Mouse (Mus musculus) MEL (cell line): ENCODE data around the gene Aph1c. TPM values are rescaled to one million over a fixed set of nuclear protein-coding genes. Genes with fewer than 3 reads are reported as not detected.
A peak's percentile ranks its signal among the peaks of the same experiment; 100 is the strongest.

Experiments used
- DNase-seq: peaks from one replicate; pipeline ENCODE4 v3.0.0; 2011; ENCODE audit warnings: low read depth, low spot score
- H3K27ac ChIP-seq: 2 replicates; pipeline ENCODE4 v1.5.1; 2012; ENCODE audit warnings: low read depth, mild to moderate bottlenecking, control low read depth, low read length, moderate library complexity; ENCODE audit not compliant: control insufficient read depth
- H3K27me3 ChIP-seq, 2 experiments: fragments of 150-350 bp in 1 of 2; sonication (generic) in 1 of 2; 2 replicates each; pipeline ENCODE4 v1.6.1; 2012; ENCODE audit warnings: low read length in 2 of 2, mild to moderate bottlenecking in 2 of 2, improper control_type of control experiment in 1 of 2, moderate library complexity in 1 of 2; ENCODE audit not compliant: insufficient read depth in 2 of 2, control insufficient read depth in 1 of 2
- H3K36me3 ChIP-seq, 2 experiments: 2 replicates each; pipeline ENCODE4 v1.6.1; 2012 to 2014; ENCODE audit warnings: low read length in 2 of 2, improper control_type of control experiment in 1 of 2, inconsistent platforms in 1 of 2, mild to moderate bottlenecking in 1 of 2; ENCODE audit not compliant: insufficient read depth in 2 of 2, control insufficient read depth in 1 of 2
- H3K4me1 ChIP-seq, 2 experiments: fragments of 150-350 bp in 1 of 2; sonication (generic) in 1 of 2; 2 replicates each; pipeline ENCODE4 v1.6.1; 2012; ENCODE audit warnings: low read length in 2 of 2, improper control_type of control experiment in 1 of 2, mild to moderate bottlenecking in 1 of 2; ENCODE audit not compliant: insufficient read depth in 2 of 2, control insufficient read depth in 1 of 2
- H3K4me3 ChIP-seq, 2 experiments: fragments of 150-350 bp in 1 of 2; sonication (generic) in 1 of 2; 2 replicates each; pipeline ENCODE4 v1.5.1; 2012; ENCODE audit warnings: low read depth in 2 of 2, low read length in 2 of 2, mild to moderate bottlenecking in 2 of 2, moderate library complexity in 2 of 2, control low read depth in 1 of 2, improper control_type of control experiment in 1 of 2; ENCODE audit not compliant: control insufficient read depth in 1 of 2, insufficient read depth in 1 of 2
- H3K79me2 ChIP-seq: 2 replicates; pipeline ENCODE4 v1.6.1; 2012; ENCODE audit warnings: mild to moderate bottlenecking, low read length, moderate library complexity; ENCODE audit not compliant: control insufficient read depth, poor library complexity, insufficient read depth
- H3K9ac ChIP-seq: 2 replicates; pipeline ENCODE4 v1.6.1; 2012; ENCODE audit warnings: low read depth, mild to moderate bottlenecking, control low read depth, low read length, moderate library complexity; ENCODE audit not compliant: control insufficient read depth, poor library complexity, severe bottlenecking
- H3K9me3 ChIP-seq: fragments of 150-350 bp; sonication (generic); replicated peaks from 2 replicates; pipeline ENCODE4 v1.6.1; 2012; ENCODE audit warnings: mild to moderate bottlenecking, low read length, improper control_type of control experiment, moderate library complexity; ENCODE audit not compliant: insufficient read depth
- BHLHE40 ChIP-seq: IDR thresholded peaks from 2 replicates; pipeline ENCODE4 v1.6.1; 2012; ENCODE audit warnings: low read depth, mild to moderate bottlenecking, inconsistent platforms, low read length, improper control_type of control experiment, borderline replicate concordance
- CHD1 ChIP-seq: IDR thresholded peaks from 2 replicates; pipeline ENCODE4 v1.6.1; 2012; ENCODE audit warnings: low read depth, mild to moderate bottlenecking, inconsistent platforms, low read length, improper control_type of control experiment
- CTCF ChIP-seq, 3 experiments: IDR thresholded peaks in 2 of 3; conservative IDR thresholded peaks in 1 of 3; 2 replicates each; pipeline ENCODE4 v1.5.1; 2011 to 2012; ENCODE audit warnings: low read length in 3 of 3, low read depth in 2 of 3, mild to moderate bottlenecking in 2 of 3, improper control_type of control experiment in 1 of 3, inconsistent platforms in 1 of 3, mixed read lengths in 1 of 3, moderate library complexity in 1 of 3; ENCODE audit not compliant: control insufficient read depth in 1 of 3, insufficient read depth in 1 of 3, poor library complexity in 1 of 3, severe bottlenecking in 1 of 3
- E2F4 ChIP-seq: IDR thresholded peaks from 2 replicates; pipeline ENCODE4 v1.6.1; 2011; ENCODE audit warnings: low read depth, low read length, improper control_type of control experiment, borderline replicate concordance
- JUND ChIP-seq: IDR thresholded peaks from 2 replicates; pipeline ENCODE4 v1.6.1; 2011; ENCODE audit warnings: low read depth, mild to moderate bottlenecking, improper control_type of control experiment, low read length
- KAT2A ChIP-seq: conservative IDR thresholded peaks from 2 replicates; pipeline ENCODE4 v1.6.1; 2012; ENCODE audit warnings: low read depth, low read length, improper control_type of control experiment, inconsistent platforms
- MAFK ChIP-seq: IDR thresholded peaks from 2 replicates; pipeline ENCODE4 v1.6.1; 2011; ENCODE audit warnings: low read depth, mild to moderate bottlenecking, low read length, improper control_type of control experiment, borderline replicate concordance
- MAZ ChIP-seq: IDR thresholded peaks from 2 replicates; pipeline ENCODE4 v1.6.1; 2012; ENCODE audit warnings: low read depth, mild to moderate bottlenecking, inconsistent platforms, low read length, improper control_type of control experiment
- MXI1 ChIP-seq: IDR thresholded peaks from 2 replicates; pipeline ENCODE4 v1.6.1; 2011; ENCODE audit warnings: mild to moderate bottlenecking, low read depth, low read length, improper control_type of control experiment
- MYB ChIP-seq: IDR thresholded peaks from 2 replicates; pipeline ENCODE4 v1.6.1; 2011; ENCODE audit warnings: mild to moderate bottlenecking, low read depth, low read length, improper control_type of control experiment
- MYC ChIP-seq: IDR thresholded peaks from 2 replicates; pipeline ENCODE4 v1.6.1; 2011; ENCODE audit warnings: low read depth, mild to moderate bottlenecking, low read length, improper control_type of control experiment, moderate library complexity
- NELFE ChIP-seq: IDR thresholded peaks from 2 replicates; pipeline ENCODE4 v1.6.1; 2011; ENCODE audit warnings: low read depth, low read length, improper control_type of control experiment
- NRF1 ChIP-seq: IDR thresholded peaks from 2 replicates; pipeline ENCODE4 v1.6.1; 2014; ENCODE audit warnings: low read depth, mild to moderate bottlenecking, inconsistent platforms, low read length, improper control_type of control experiment, moderate library complexity; ENCODE audit not compliant: poor library complexity, insufficient read depth, severe bottlenecking
- POLR2A ChIP-seq, 2 experiments: IDR thresholded peaks; 2 replicates each; pipeline ENCODE4 v1.6.1; 2011 to 2012; ENCODE audit warnings: low read length in 2 of 2, mild to moderate bottlenecking in 2 of 2, control low read depth in 1 of 2, improper control_type of control experiment in 1 of 2, low read depth in 1 of 2, moderate library complexity in 1 of 2; ENCODE audit not compliant: control insufficient read depth in 1 of 2, insufficient read depth in 1 of 2, poor library complexity in 1 of 2
- POLR2AphosphoS2 ChIP-seq: IDR thresholded peaks from 2 replicates; pipeline ENCODE4 v1.6.1; 2011; ENCODE audit warnings: low read length, improper control_type of control experiment
- POLR2AphosphoS5 ChIP-seq: IDR thresholded peaks from 2 replicates; pipeline ENCODE4 v1.6.1; 2012; ENCODE audit warnings: low read depth, borderline replicate concordance, mild to moderate bottlenecking, inconsistent platforms, low read length, moderate library complexity, mixed read lengths
- SIN3A ChIP-seq: IDR thresholded peaks from 2 replicates; pipeline ENCODE4 v1.6.1; 2012; ENCODE audit warnings: low read length, improper control_type of control experiment, inconsistent platforms
- SMC3 ChIP-seq: IDR thresholded peaks from 2 replicates; pipeline ENCODE4 v1.6.1; 2011; ENCODE audit warnings: low read depth, low read length, improper control_type of control experiment
- TBP ChIP-seq: IDR thresholded peaks from 2 replicates; pipeline ENCODE4 v1.8.0; 2011; ENCODE audit warnings: low read depth, low read length, improper control_type of control experiment
- UBTF ChIP-seq: IDR thresholded peaks from 2 replicates; pipeline ENCODE4 v1.6.1; 2012; ENCODE audit warnings: low read depth, mild to moderate bottlenecking, inconsistent platforms, low read length, improper control_type of control experiment, moderate library complexity, borderline replicate concordance; ENCODE audit not compliant: insufficient read depth
- USF1 ChIP-seq: IDR thresholded peaks from 2 replicates; pipeline ENCODE4 v1.6.1; 2014; ENCODE audit warnings: low read depth, mild to moderate bottlenecking, inconsistent platforms, low read length, improper control_type of control experiment, moderate library complexity
- USF2 ChIP-seq, 2 experiments: IDR thresholded peaks; 2 replicates each; pipeline ENCODE4 v1.6.1; 2011 to 2012; ENCODE audit warnings: improper control_type of control experiment in 2 of 2, low read length in 2 of 2, borderline replicate concordance in 1 of 2, inconsistent platforms in 1 of 2, low read depth in 1 of 2, mild to moderate bottlenecking in 1 of 2; ENCODE audit not compliant: insufficient read depth in 1 of 2
- ZC3H11A ChIP-seq: IDR thresholded peaks from 2 replicates; pipeline ENCODE4 v1.6.1; 2012; ENCODE audit warnings: low read depth, mild to moderate bottlenecking, inconsistent platforms, low read length, improper control_type of control experiment
- ZMIZ1 ChIP-seq: IDR thresholded peaks from 2 replicates; pipeline ENCODE4 v1.6.1; 2012; ENCODE audit warnings: low read depth, mild to moderate bottlenecking, inconsistent platforms, low read length, improper control_type of control experiment, moderate library complexity
- ZNF384 ChIP-seq: IDR thresholded peaks from 2 replicates; pipeline ENCODE4 v1.6.1; 2012; ENCODE audit warnings: low read depth, mild to moderate bottlenecking, inconsistent platforms, low read length, improper control_type of control experiment
- polyA plus RNA-seq, 2 experiments: library from polyadenylated mRNA; stranded (reverse) in 1 of 2; unstranded in 1 of 2; fragments of >175 nt in 1 of 2; fragments of >200 nt in 1 of 2; gene quantifications; 2 replicates each; pipeline versions ENCODE4 v1.2.1 to v1.2.4; 2012; ENCODE audit warnings: low replicate concordance in 2 of 2, low read depth in 1 of 2; ENCODE audit not compliant: insufficient read length in 2 of 2, insufficient read depth in 1 of 2, missing spikeins in 1 of 2
- total RNA-seq: library from RNA; depleted of rRNA; stranded (reverse); fragments of 300-350 nt; gene quantifications from 2 replicates; pipeline ENCODE4 v1.2.3, GENCODE M21; 2012

Gene Aph1c
- total and polyA plus RNA-seq, 3 experiments, result 0.23 to 0.39 TPM; not detected in 1

DNA sequence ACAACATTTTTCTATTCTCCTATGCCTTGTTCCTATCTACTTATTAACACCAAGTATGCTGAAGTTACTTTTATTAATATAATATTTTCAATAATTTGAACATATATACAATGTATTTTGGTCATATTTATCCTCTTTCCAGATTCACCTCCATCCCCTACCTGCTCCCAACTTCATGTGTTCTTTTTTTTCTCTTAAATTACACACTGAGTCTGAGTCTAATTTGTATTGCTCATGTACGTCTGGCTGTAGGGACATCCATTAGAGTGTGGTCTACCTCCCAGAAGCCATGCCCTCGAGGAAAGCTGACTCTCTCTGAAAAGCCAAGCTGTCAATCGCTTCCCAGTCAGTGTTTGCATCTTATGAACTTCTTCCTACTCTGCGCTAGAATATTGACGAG, 37.8 kb downstream of the Aph1c start, which contains the start of gene Gm10647:
TSS of gene Gm10647 (plus strand) at position 301 of the 400 bp plus-strand sequence.
- H3K27ac ChIP-seq, result no peak within 1 kb of the TSS
- TF ChIP-seq TBP (no peak), E2F4 (no peak), POLR2A (IDR thresholded peaks at IDR 0.05; ENCODE audit: control insufficient read depth in 1 of 2, insufficient read depth in 1 of 2, low read depth in 1 of 2, low read length in 2 of 2, poor library complexity in 1 of 2) (no peak), UBTF (no peak), USF2 (IDR thresholded peaks at IDR 0.05; ENCODE audit: borderline replicate concordance in 1 of 2, insufficient read depth in 1 of 2, low read depth in 1 of 2, low read length in 2 of 2) (no peak), POLR2AphosphoS2 (no peak), MYB (no peak), NRF1 (no peak), SIN3A (no peak), MYC (no peak), ZNF384 (no peak), MAFK (no peak), JUND (no peak), NELFE (no peak), USF1 (no peak)
- H3K9me3 ChIP-seq, result no peaks in the 10 kb centered on the region
- no peak within 1 kb of the TSS; the same call in 1 of the 2 replicates for H3K9ac ChIP-seq
- H3K4me1 ChIP-seq, result peaks cover 0 to 5% of the 10 kb centered on the region in 2 experiments; a peak in 1 of 4 replicates
- DNase-seq, result no peak
- no peaks in the 10 kb centered on the region; the same call in 1 of the 2 replicates for H3K79me2 ChIP-seq
- peak within 1 kb of the TSS; percentile 46 to 88 for H3K4me3 ChIP-seq
- H3K36me3 ChIP-seq, result peaks cover 0 to 8% of the 10 kb centered on the region in 2 experiments; a peak in 2 of 4 replicates
- peaks cover 8 to 26% of the 10 kb centered on the region in 2 experiments for H3K27me3 ChIP-seq

GRCm38 (mm10) chr9:66795464-66796324, 38.8 kb downstream of the Aph1c start, which contains the start of gene Aph1b:
Gene Aph1b (minus strand): TSS chr9:66795490.
- Histone ChIP-seq H3K79me2 (no peaks in the 10 kb centered on the region; the same call in 1 of the 2 replicates), H3K9ac (peak within 1 kb of the TSS; percentile 66), H3K4me3 (peak within 1 kb of the TSS; percentile 80 to 88)
- no peak for TF ChIP-seq BHLHE40
- no peak for TF ChIP-seq ZNF384
- TF ChIP-seq ZC3H11A, result no peak
- TF ChIP-seq TBP, result peak; percentile 38; the same call in 1 of the 2 replicates
- TF ChIP-seq MYC, result no peak
- peak; percentile 60; the same call in 1 of the 2 replicates for TF ChIP-seq MXI1
- TF ChIP-seq SMC3, result 0 out of 2 replicates have a peak, but pooled peaks have one; percentile 12
- no peak for TF ChIP-seq ZMIZ1
- no peak for TF ChIP-seq CHD1
- no peak for TF ChIP-seq KAT2A
- no peak for TF ChIP-seq MAZ
- 0 out of 6 replicates have a peak, but pooled peaks of 1 of the 3 experiments have one; percentile 12 for TF ChIP-seq CTCF (IDR thresholded peaks at IDR 0.05 in 2 of 3, conservative IDR thresholded peaks at IDR 0.05 in 1 of 3; ENCODE audit: control insufficient read depth in 1 of 3, insufficient read depth in 1 of 3, low read depth in 2 of 3, low read length in 3 of 3, poor library complexity in 1 of 3, severe bottlenecking in 1 of 3)
- TF ChIP-seq POLR2AphosphoS5, result no peak
- TF ChIP-seq POLR2AphosphoS2, result no peak
- TF ChIP-seq E2F4, result no peak
- peak; percentile 28; the same call in 1 of the 2 replicates for TF ChIP-seq NRF1
- TF ChIP-seq, all 39 proteins: peak for 5
- H3K36me3 ChIP-seq, result peaks cover 0 to 8% of the 10 kb centered on the region in 2 experiments; a peak in 2 of 4 replicates
- DNase-seq, result peak; percentile 99
- no peaks in the 10 kb centered on the region for H3K9me3 ChIP-seq
- peaks cover 8 to 26% of the 10 kb centered on the region in 2 experiments; a peak in 3 of 4 replicates for H3K27me3 ChIP-seq
- no peak within 1 kb of the TSS for H3K27ac ChIP-seq
- peaks cover 0 to 5% of the 10 kb centered on the region in 2 experiments; a peak in 1 of 4 replicates for H3K4me1 ChIP-seq
